Mouse (Mus musculus): ENCODE data around the gene Slc25a11. TPM values are rescaled to one million over a fixed set of nuclear protein-coding genes. Genes with fewer than 3 reads are reported as not detected.

Slc25a11 gene
- total RNA-seq, 1 experiment from 2014 or later: 42.9 TPM

- ATAC-seq (replicated peaks in 1 of 2; ENCODE audit: insufficient read depth in 1 of 2, low FRiP score in 2 of 2, low TSS enrichment in 1 of 2, low read depth in 1 of 2, poor library complexity in 2 of 2, severe bottlenecking in 2 of 2): peak; percentile 18 to 23; a peak in 1 of 4 replicates
These were observed 7.8 kb upstream of the Slc25a11 start for GRCm38 (mm10) chr11:70654923-70655570.

- peak; percentile 25 to 39 for ATAC-seq (replicated peaks in 1 of 2; ENCODE audit: insufficient read depth in 1 of 2, low FRiP score in 2 of 2, low TSS enrichment in 1 of 2, low read depth in 1 of 2, poor library complexity in 2 of 2, severe bottlenecking in 2 of 2)
These were observed 7.1 kb upstream of the Slc25a11 start, which contains the start of gene Pfn1 for GRCm38 (mm10) chr11:70654198-70654922. TSS of gene Pfn1 (minus strand) at chr11:70654644.

GRCm38 (mm10) chr11:70653345-70654197 is 6.3 kb upstream of the Slc25a11 start:
- ATAC-seq (replicated peaks in 1 of 2; ENCODE audit: insufficient read depth in 1 of 2, low FRiP score in 2 of 2, low TSS enrichment in 1 of 2, low read depth in 1 of 2, poor library complexity in 2 of 2, severe bottlenecking in 2 of 2): peak in 1 of 2 experiments; percentile 3; a peak in 1 of 4 replicates

GRCm38 (mm10) chr11:70652884-70653344 is 5.6 kb upstream of the Slc25a11 start:
- no peak for ATAC-seq (replicated peaks in 1 of 2; ENCODE audit: insufficient read depth in 1 of 2, low FRiP score in 2 of 2, low TSS enrichment in 1 of 2, low read depth in 1 of 2, poor library complexity in 2 of 2, severe bottlenecking in 2 of 2)

- no peak for ATAC-seq (replicated peaks in 1 of 2; ENCODE audit: insufficient read depth in 1 of 2, low FRiP score in 2 of 2, low TSS enrichment in 1 of 2, low read depth in 1 of 2, poor library complexity in 2 of 2, severe bottlenecking in 2 of 2)
These were observed 5.0 kb upstream of the Slc25a11 start for GRCm38 (mm10) chr11:70652029-70652883.

- no peak for ATAC-seq (replicated peaks in 1 of 2; ENCODE audit: insufficient read depth in 1 of 2, low FRiP score in 2 of 2, low TSS enrichment in 1 of 2, low read depth in 1 of 2, poor library complexity in 2 of 2, severe bottlenecking in 2 of 2)
These were observed 4.1 kb upstream of the Slc25a11 start for GRCm38 (mm10) chr11:70651391-70651790.

- no peak for ATAC-seq (replicated peaks in 1 of 2; ENCODE audit: insufficient read depth in 1 of 2, low FRiP score in 2 of 2, low TSS enrichment in 1 of 2, low read depth in 1 of 2, poor library complexity in 2 of 2, severe bottlenecking in 2 of 2)
These were observed 3.3 kb upstream of the Slc25a11 start for GRCm38 (mm10) chr11:70650322-70651175.

- no peak for ATAC-seq (replicated peaks in 1 of 2; ENCODE audit: insufficient read depth in 1 of 2, low FRiP score in 2 of 2, low TSS enrichment in 1 of 2, low read depth in 1 of 2, poor library complexity in 2 of 2, severe bottlenecking in 2 of 2)
These were observed 2.0 kb upstream of the Slc25a11 start for GRCm38 (mm10) chr11:70649185-70649734.

GRCm38 (mm10) chr11:70648512-70648911 is 1.2 kb upstream of the Slc25a11 start:
- no peak for ATAC-seq (replicated peaks in 1 of 2; ENCODE audit: insufficient read depth in 1 of 2, low FRiP score in 2 of 2, low TSS enrichment in 1 of 2, low read depth in 1 of 2, poor library complexity in 2 of 2, severe bottlenecking in 2 of 2)

GRCm38 (mm10) chr11:70647716-70648420 is 589 bp upstream of the Slc25a11 start:
- no peak for ATAC-seq (replicated peaks in 1 of 2; ENCODE audit: insufficient read depth in 1 of 2, low FRiP score in 2 of 2, low TSS enrichment in 1 of 2, low read depth in 1 of 2, poor library complexity in 2 of 2, severe bottlenecking in 2 of 2)

GRCm38 (mm10) chr11:70646259-70646555 is 1.1 kb downstream of the Slc25a11 start:
- no peak for ATAC-seq (replicated peaks in 1 of 2; ENCODE audit: insufficient read depth in 1 of 2, low FRiP score in 2 of 2, low TSS enrichment in 1 of 2, low read depth in 1 of 2, poor library complexity in 2 of 2, severe bottlenecking in 2 of 2)

GRCm38 (mm10) chr11:70645461-70646258 is 1.6 kb downstream of the Slc25a11 start:
- no peak for ATAC-seq (replicated peaks in 1 of 2; ENCODE audit: insufficient read depth in 1 of 2, low FRiP score in 2 of 2, low TSS enrichment in 1 of 2, low read depth in 1 of 2, poor library complexity in 2 of 2, severe bottlenecking in 2 of 2)

GRCm38 (mm10) chr11:70644564-70645103 is 2.6 kb downstream of the Slc25a11 start:
- no peak for ATAC-seq (replicated peaks in 1 of 2; ENCODE audit: insufficient read depth in 1 of 2, low FRiP score in 2 of 2, low TSS enrichment in 1 of 2, low read depth in 1 of 2, poor library complexity in 2 of 2, severe bottlenecking in 2 of 2)

- no peak for ATAC-seq (replicated peaks in 1 of 2; ENCODE audit: insufficient read depth in 1 of 2, low FRiP score in 2 of 2, low TSS enrichment in 1 of 2, low read depth in 1 of 2, poor library complexity in 2 of 2, severe bottlenecking in 2 of 2)
These were observed 4.2 kb downstream of the Slc25a11 start for GRCm38 (mm10) chr11:70643051-70643450.

- ATAC-seq (replicated peaks in 1 of 2; ENCODE audit: insufficient read depth in 1 of 2, low FRiP score in 2 of 2, low TSS enrichment in 1 of 2, low read depth in 1 of 2, poor library complexity in 2 of 2, severe bottlenecking in 2 of 2): no peak
These were observed 6.0 kb downstream of the Slc25a11 start for GRCm38 (mm10) chr11:70641241-70641640.
